Mouse (Mus musculus) activated CD4-positive, CD25-positive, alpha-beta regulatory T cell, adult 4 months (primary cell): ENCODE measurements around the gene Olfr1373. TPM values are rescaled to one million over a fixed set of nuclear protein-coding genes. Genes with fewer than 3 reads are reported as not detected.

Experiments used
- ATAC-seq: one replicate; pipeline ENCODE4 v1.8.0; 2017
- polyA plus RNA-seq, 2 experiments: library from polyadenylated mRNA; unstranded; fragments of 100-300 nt; shearing (Covaris generic); gene quantifications; one replicate each; pipeline ENCODE4 v1.2.1; 2017

Gene Olfr1373
- polyA plus RNA-seq, 2 experiments from 2014 or later: not detected

GRCm38 (mm10) chr11:52106037-52106436, 39.3 kb downstream of the Olfr1373 start:
- no peak for ATAC-seq

DNA sequence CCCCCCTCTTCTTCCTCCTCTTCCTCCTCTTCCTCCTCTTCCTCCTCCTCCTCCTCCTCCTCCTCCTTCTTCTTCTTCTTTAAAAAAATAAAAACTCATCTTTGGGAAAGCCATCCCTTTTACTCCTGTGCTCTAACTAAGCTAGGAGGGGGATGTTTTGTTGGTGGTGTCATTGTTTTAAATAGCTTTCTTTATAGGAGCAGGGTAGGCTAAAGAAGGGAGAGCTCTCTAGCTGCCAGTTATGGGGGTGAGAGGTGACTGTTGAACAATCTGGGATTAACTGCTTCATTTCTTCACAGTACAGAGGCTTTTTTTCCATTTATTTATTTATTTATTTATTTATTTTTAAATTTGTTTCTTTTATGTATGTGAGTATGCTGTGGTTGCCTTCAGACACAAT, 39.8 kb downstream of the Olfr1373 start:
- ATAC-seq: no peak

DNA sequence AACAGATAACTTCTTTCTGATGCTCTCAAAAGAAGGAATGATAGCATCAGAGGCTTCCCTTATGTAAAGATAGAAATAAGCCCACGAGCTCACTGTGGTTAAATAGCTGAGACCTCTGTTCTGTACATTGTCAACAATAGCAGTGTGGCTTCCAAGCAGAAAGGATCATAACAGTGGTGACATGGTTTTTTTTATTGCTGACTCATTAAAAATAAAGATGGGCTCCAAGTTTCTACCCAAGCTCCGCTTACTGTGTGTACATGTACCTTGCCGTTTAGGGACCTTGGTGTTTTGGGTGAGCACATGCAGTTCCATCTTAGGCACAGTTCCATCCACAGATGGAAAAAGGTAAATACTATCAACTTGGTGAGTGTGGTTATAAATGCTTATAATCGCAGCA, 42.4 kb downstream of the Olfr1373 start:
- ATAC-seq: no peak

GRCm38 (mm10) chr11:52099771-52100219, 45.5 kb downstream of the Olfr1373 start:
- no peak for ATAC-seq

DNA sequence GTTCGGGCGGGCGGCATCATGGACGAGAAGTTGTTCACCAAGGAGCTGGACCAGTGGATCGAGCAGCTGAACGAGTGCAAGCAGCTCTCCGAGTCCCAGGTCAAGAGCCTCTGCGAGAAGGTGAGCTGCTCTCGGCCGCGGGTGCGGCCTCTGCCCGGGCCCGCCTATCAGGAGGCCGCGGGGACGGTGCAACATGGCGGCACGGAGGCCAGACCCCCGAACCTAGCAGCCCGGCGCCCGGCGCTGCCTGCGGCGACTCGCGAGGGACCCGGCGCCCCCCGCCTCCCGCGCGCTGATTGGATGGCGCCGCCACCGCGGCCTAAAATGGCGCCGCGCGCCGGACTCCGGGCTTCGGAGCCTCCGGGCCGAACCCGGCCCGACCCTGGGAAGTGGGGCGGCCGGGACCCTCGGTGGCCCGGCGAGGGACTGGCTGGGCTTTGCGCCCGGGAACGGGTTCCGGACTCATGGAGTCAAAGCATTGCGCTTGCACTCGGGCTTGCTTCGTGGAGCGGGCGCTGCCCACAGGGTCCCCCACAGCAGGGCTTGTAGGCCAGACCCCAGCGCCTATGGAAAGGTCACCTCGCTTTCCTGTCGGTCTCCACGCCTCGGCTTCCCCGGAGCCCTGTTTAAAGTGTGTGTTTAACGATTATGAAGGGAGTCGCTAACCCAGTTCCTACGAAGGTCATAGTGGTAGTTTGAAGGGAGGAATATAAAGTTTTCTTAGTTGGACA, 46.1 kb downstream of the Olfr1373 start:
- peak; percentile 20 for ATAC-seq

DNA sequence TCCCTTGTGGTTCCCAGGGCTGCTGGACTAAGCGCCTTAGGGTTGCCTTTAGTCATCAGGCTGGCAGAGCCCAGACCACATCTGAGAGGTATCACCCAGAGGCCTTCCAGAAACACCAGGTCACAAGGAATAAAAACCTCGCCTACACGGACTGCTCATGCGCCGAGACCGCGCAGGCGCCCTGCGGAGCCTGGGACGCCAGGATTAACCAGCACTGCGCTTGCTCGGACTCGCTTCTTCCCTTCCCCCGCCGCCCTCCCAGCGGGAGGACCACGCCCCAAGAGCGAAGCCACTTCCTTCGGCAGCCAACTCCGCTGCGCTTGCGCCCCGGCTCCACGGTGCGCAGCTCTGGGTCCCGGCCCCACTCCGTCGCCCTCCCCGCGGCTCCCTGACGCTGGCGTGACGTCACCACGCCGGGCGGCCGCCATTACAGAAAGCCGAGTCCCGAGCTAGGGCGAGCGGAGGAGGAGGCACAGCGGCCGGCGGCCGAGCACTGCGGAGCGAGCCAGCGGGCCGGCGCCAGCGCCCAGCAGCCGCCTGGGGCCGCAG, 46.9 kb downstream of the Olfr1373 start, which contains the start of gene Ppp2ca:
TSS of gene Ppp2ca (plus strand) at position 284 of the 549 bp plus-strand sequence.
- peak; percentile 94 for ATAC-seq

GRCm38 (mm10) chr11:52097596-52097995, 47.7 kb downstream of the Olfr1373 start:
- ATAC-seq: no peak

GRCm38 (mm10) chr11:52097016-52097415, 48.3 kb downstream of the Olfr1373 start:
- no peak for ATAC-seq

Other genes with a start within 250 kb of the Olfr1373 start
- 10 to 100 TPM; 80.8 to 84.4 TPM for gene Cdkn2aipnl, start 177.9 kb downstream of the Olfr1373 start, polyA plus RNA-seq
- gene Ube2b, start 144.8 kb downstream of the Olfr1373 start, polyA plus RNA-seq: 100 to 1,000 TPM; 141 to 220 TPM
- 1 to 10 TPM; 3.1 to 4.0 TPM for gene Cdkl3, start 141.3 kb downstream of the Olfr1373 start, polyA plus RNA-seq
- gene Ppp2ca, start 46.8 kb downstream of the Olfr1373 start, polyA plus RNA-seq: 10 to 100 TPM; 11.0 to 18.0 TPM
- not detected for gene Olfr1371, start 68.5 kb upstream of the Olfr1373 start, polyA plus RNA-seq
- 100 to 1,000 TPM; 281 to 307 TPM for gene Skp1a, start 86.5 kb upstream of the Olfr1373 start, polyA plus RNA-seq
- 100 to 1,000 TPM; 227 to 315 TPM for gene Tcf7, start 137.5 kb upstream of the Olfr1373 start, polyA plus RNA-seq
- gene Vdac1, start 215.3 kb upstream of the Olfr1373 start, polyA plus RNA-seq: 10 to 100 TPM; 90.3 to 94.9 TPM